Mouse (Mus musculus): ENCODE results near the gene Asic4.

GRCm38 (mm10) chr1:75518427-75518826 is 68.2 kb downstream of the Asic4 start:
- TF ChIP-seq EP300 (IDR thresholded peaks at IDR 0.05; ENCODE audit: low read depth) (no peak), CTCF (IDR thresholded peaks at IDR 0.05; ENCODE audit: low read depth) (no peak)

Measured in liver, embryonic 14.5 days (tissue).